Mouse (Mus musculus) kidney, adult 2 months (tissue): ENCODE results near the gene Snx32. TPM values are rescaled to one million over a fixed set of nuclear protein-coding genes. Genes with fewer than 3 reads are reported as not detected.
"Not testable (repeated sequence)": the region's sequence is repeated elsewhere in the genome, so short reads cannot be mapped to it uniquely, and the experiment has no call there.

ENCODE experiments used
- DNase-seq: peaks from one replicate; pipeline ENCODE4 v3.0.0; 2021
- H3K27ac ChIP-seq: fragments of 200-500 bp; 2 replicates; pipeline ENCODE4 v1.5.1; 2012; ENCODE audit warnings: low read depth, low read length, control low read depth, inconsistent platforms; ENCODE audit not compliant: insufficient read depth
- H3K27me3 ChIP-seq: fragments of 200-500 bp; replicated peaks from 2 replicates; pipeline ENCODE4 v1.6.1; 2012; ENCODE audit warnings: mild to moderate bottlenecking, moderate library complexity, low read length, inconsistent platforms; ENCODE audit not compliant: control insufficient read depth, insufficient read depth
- H3K36me3 ChIP-seq: fragments of 200-500 bp; 2 replicates; pipeline ENCODE4 v1.6.1; 2012; ENCODE audit warnings: mild to moderate bottlenecking, moderate library complexity, low read length, inconsistent platforms; ENCODE audit not compliant: control insufficient read depth, insufficient read depth
- H3K4me1 ChIP-seq: fragments of 200-500 bp; 2 replicates; pipeline ENCODE4 v1.6.1; 2011; ENCODE audit warnings: low read length; ENCODE audit not compliant: control insufficient read depth, insufficient read depth
- H3K4me3 ChIP-seq: fragments of 200-500 bp; 2 replicates; pipeline ENCODE4 v1.5.1; 2011; ENCODE audit warnings: mild to moderate bottlenecking, low read depth, low read length, control low read depth; ENCODE audit not compliant: insufficient read depth
- CTCF ChIP-seq: fragments of 200-500 bp; conservative IDR thresholded peaks from 2 replicates; pipeline ENCODE4 v1.5.1; 2011; ENCODE audit warnings: low read depth, mild to moderate bottlenecking, control low read depth, low read length, moderate library complexity, mixed read lengths; ENCODE audit not compliant: insufficient read depth, insufficient read length
- POLR2A ChIP-seq: fragments of 200-500 bp; IDR thresholded peaks from one replicate; pipeline ENCODE4 v1.6.1; 2011; ENCODE audit warnings: low read depth, low read length, control low read depth
- WGBS: fragments of 180-500 bp; shearing (Covaris S2); methylation state at CpG from one replicate; pipeline ENCODE4 v1.1.7; 2018; 5-methylcytosine and 5-hydroxymethylcytosine counted together
- polyA plus RNA-seq: library from polyadenylated mRNA; depleted of rRNA; stranded (reverse); fragments of >200 nt; gene quantifications from 2 replicates; pipeline ENCODE4 v1.2.3, GENCODE M21; 2012

Gene Snx32
- polyA plus RNA-seq, 1 experiment: 14.7 TPM

- Histone ChIP-seq H3K36me3 (no peaks in the 10 kb centered on the region), H3K4me3 (peak overlapping the region; percentile 53), H3K4me1 (peaks cover 9% of the 10 kb centered on the region; the same call in 1 of the 2 replicates), H3K27ac (peak overlapping the region; percentile 5; the same call in 1 of the 2 replicates), H3K27me3 (no peaks in the 10 kb centered on the region)
- TF ChIP-seq POLR2A: no peak
- TF ChIP-seq CTCF: no peak
- no peak for DNase-seq
- 41% methylated on average over 15 of the region's 15 CpGs for WGBS
Measured at GRCm38 (mm10) chr19:5511074-5511632, 815 bp upstream of the Snx32 start.

- WGBS: 55% methylated on average over 17 of the region's 17 CpGs
Measured at GRCm38 (mm10) chr19:5503687-5504086, 6.7 kb downstream of the Snx32 start, which contains the start of gene 1700020D05Rik. 1700020D05Rik (minus strand) TSS chr19:5503787.

GRCm38 (mm10) chr19:5500330-5500875 is 9.9 kb downstream of the Snx32 start:
- WGBS: 84% methylated on average over 2 of the region's 2 CpGs
- DNase-seq: no peak
- H3K27me3 ChIP-seq: no peaks in the 10 kb centered on the region

More at GRCm38 (mm10) chr19:5503687-5504086, 6.7 kb downstream of the Snx32 start, which contains the start of gene 1700020D05Rik:
- no peak for DNase-seq
- Histone ChIP-seq H3K27ac (no peak within 1 kb of the TSS), H3K4me3 (no peak within 1 kb of the TSS), H3K27me3 (no peaks in the 10 kb centered on the region), H3K4me1 (no peaks in the 10 kb centered on the region), H3K36me3 (no peaks in the 10 kb centered on the region)
- TF ChIP-seq CTCF (no peak), POLR2A (no peak)

GRCm38 (mm10) chr19:5496052-5496370 is 14.3 kb downstream of the Snx32 start:
- peaks cover 5% of the 10 kb centered on the region; the same call in 1 of the 2 replicates for H3K4me1 ChIP-seq
- TF ChIP-seq POLR2A (no peak), CTCF (no peak)
- WGBS: 88% methylated on average over 16 of the region's 16 CpGs
- H3K27ac ChIP-seq: no peak overlapping the region
- DNase-seq: no peak
- H3K27me3 ChIP-seq: no peaks in the 10 kb centered on the region
- peaks cover 2% of the 10 kb centered on the region; the same call in 1 of the 2 replicates for H3K36me3 ChIP-seq
- H3K4me3 ChIP-seq: no peak overlapping the region

More at GRCm38 (mm10) chr19:5500330-5500875, 9.9 kb downstream of the Snx32 start:
- H3K4me3 ChIP-seq: no peak overlapping the region
- TF ChIP-seq CTCF: no peak
- TF ChIP-seq POLR2A: no peak
- no peaks in the 10 kb centered on the region for H3K4me1 ChIP-seq
- no peak overlapping the region for H3K27ac ChIP-seq
- H3K36me3 ChIP-seq: no peaks in the 10 kb centered on the region

DNA sequence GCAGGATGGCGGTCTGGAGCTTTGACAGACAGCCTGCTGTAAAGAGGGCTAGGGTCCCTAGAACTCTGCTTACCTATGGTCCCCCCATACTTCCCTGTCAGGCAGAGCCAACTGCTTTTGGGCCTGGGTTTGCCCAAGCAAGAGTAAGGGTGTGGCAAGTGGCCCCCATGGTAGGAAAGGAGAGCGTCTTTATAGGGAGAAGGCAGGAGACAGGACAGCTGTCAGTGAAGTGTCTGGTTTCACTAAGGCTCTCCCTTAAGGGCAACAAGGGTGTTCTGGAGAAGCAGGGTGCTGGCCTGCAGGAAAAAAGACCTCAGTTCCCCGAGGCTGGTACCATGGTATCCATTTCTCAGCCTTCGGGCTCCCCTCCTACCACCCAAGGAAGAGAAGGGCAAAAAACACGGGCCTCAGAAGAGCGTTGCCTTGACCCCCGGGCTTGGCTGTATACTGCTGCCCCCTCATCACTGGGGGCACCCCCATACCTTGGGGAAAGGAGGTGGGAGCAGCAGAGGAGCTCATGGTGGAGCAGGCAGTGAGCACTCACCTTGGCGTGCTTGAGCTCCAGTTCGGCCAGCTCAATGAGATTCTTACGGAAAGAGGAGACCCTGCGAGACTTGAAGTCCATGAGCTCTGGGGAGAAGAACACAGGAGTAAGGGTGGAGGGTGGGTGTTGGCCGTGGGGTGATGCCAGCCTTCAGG is 14.8 kb downstream of the Snx32 start:
- Histone ChIP-seq H3K27me3 (no peaks in the 10 kb centered on the region), H3K36me3 (peaks cover 2% of the 10 kb centered on the region; the same call in 1 of the 2 replicates), H3K27ac (no peak overlapping the region), H3K4me3 (no peak overlapping the region), H3K4me1 (peaks cover 5% of the 10 kb centered on the region; the same call in 1 of the 2 replicates)
- TF ChIP-seq POLR2A (no peak), CTCF (no peak)
- no peak for DNase-seq
- 87% methylated on average over 12 of the region's 12 CpGs for WGBS

GRCm38 (mm10) chr19:5494314-5494713 is 16.0 kb downstream of the Snx32 start:
- peak; percentile 70 for DNase-seq
- Histone ChIP-seq H3K36me3 (peaks cover 2% of the 10 kb centered on the region; the same call in 1 of the 2 replicates), H3K27me3 (no peaks in the 10 kb centered on the region), H3K27ac (no peak overlapping the region), H3K4me3 (no peak overlapping the region), H3K4me1 (peaks cover 5% of the 10 kb centered on the region; the same call in 1 of the 2 replicates)
- TF ChIP-seq POLR2A: no peak
- TF ChIP-seq CTCF: no peak
- WGBS: 62% methylated on average over 3 of the region's 3 CpGs

DNA sequence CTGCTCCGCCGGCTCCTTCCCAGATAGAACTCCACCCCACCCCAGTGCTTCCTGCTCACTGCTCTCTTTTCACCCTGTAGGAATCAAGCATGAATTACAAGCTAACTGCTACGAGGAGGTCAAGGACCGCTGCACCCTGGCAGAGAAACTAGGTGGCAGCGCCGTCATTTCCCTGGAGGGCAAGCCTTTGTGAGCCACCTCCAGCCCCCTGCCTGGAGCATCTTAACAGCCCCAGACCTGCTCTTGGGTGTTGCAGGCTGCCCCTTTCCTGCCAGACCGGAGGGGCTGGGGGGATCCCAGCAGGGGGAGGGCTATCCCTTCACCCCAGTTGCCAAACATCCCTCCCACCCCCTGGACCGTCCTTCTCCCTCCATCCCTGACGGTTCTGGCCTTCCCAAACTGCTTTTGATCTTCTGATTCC is 17.0 kb downstream of the Snx32 start:
- not testable (repeated sequence) for H3K4me1 ChIP-seq, H3K27ac ChIP-seq, H3K36me3 ChIP-seq, H3K27me3 ChIP-seq, H3K4me3 ChIP-seq
- 28% methylated on average over 9 of the region's 9 CpGs for WGBS
- DNase-seq: peak; percentile 48
